Mouse (Mus musculus): Measurements from ENCODE around the gene Cacnb3.

Cacnb3 gene

GRCm38 (mm10) chr15:98609331-98610130 lies 21.1 kb upstream of the Cacnb3 start, which contains the start of gene Adcy6:
Gene Adcy6, minus strand, starts transcription at chr15:98610076.
- no peak for DNase-seq (ENCODE audit: low spot score in 2 of 2)

GRCm38 (mm10) chr15:98610131-98610633 lies 20.5 kb upstream of the Cacnb3 start:
- no peak for DNase-seq (ENCODE audit: low spot score in 2 of 2)

- DNase-seq (ENCODE audit: low spot score in 2 of 2): no peak
These were observed 18.4 kb upstream of the Cacnb3 start for GRCm38 (mm10) chr15:98612229-98612628.

GRCm38 (mm10) chr15:98614551-98614950 lies 16.1 kb upstream of the Cacnb3 start:
- DNase-seq (ENCODE audit: low spot score in 2 of 2): no peak

- DNase-seq (ENCODE audit: low spot score in 2 of 2): no peak
These were observed 15.7 kb upstream of the Cacnb3 start for GRCm38 (mm10) chr15:98614971-98615370.

- DNase-seq (ENCODE audit: low spot score in 2 of 2): no peak
These were observed 14.9 kb upstream of the Cacnb3 start for GRCm38 (mm10) chr15:98615751-98616150.

GRCm38 (mm10) chr15:98616362-98617175 lies 14.1 kb upstream of the Cacnb3 start:
- no peak for DNase-seq (ENCODE audit: low spot score in 2 of 2)

- DNase-seq (ENCODE audit: low spot score in 2 of 2): peak; percentile 48 to 57
These were observed 13.5 kb upstream of the Cacnb3 start for GRCm38 (mm10) chr15:98617176-98617537.

- no peak for DNase-seq (ENCODE audit: low spot score in 2 of 2)
These were observed 8.4 kb upstream of the Cacnb3 start for GRCm38 (mm10) chr15:98622199-98622598.

GRCm38 (mm10) chr15:98622721-98623120 lies 7.9 kb upstream of the Cacnb3 start:
- no peak for DNase-seq (ENCODE audit: low spot score in 2 of 2)

- DNase-seq (ENCODE audit: low spot score in 2 of 2): no peak
These were observed 7.2 kb upstream of the Cacnb3 start for GRCm38 (mm10) chr15:98623361-98623821.

GRCm38 (mm10) chr15:98626078-98626477 lies 4.6 kb upstream of the Cacnb3 start:
- DNase-seq (ENCODE audit: low spot score in 2 of 2): no peak

GRCm38 (mm10) chr15:98626487-98627212 lies 4.0 kb upstream of the Cacnb3 start:
- no peak for DNase-seq (ENCODE audit: low spot score in 2 of 2)

- DNase-seq (ENCODE audit: low spot score in 2 of 2): no peak
These were observed 1.9 kb upstream of the Cacnb3 start for GRCm38 (mm10) chr15:98628589-98629254.

GRCm38 (mm10) chr15:98629464-98629863 lies 1.2 kb upstream of the Cacnb3 start:
- no peak for DNase-seq (ENCODE audit: low spot score in 2 of 2)

- peak; percentile 36 to 65 for DNase-seq (ENCODE audit: low spot score in 2 of 2)
These were observed 853 bp downstream of the Cacnb3 start for GRCm38 (mm10) chr15:98631493-98631892.

GRCm38 (mm10) chr15:98632107-98632744 lies 1.6 kb downstream of the Cacnb3 start:
- no peak for DNase-seq (ENCODE audit: low spot score in 2 of 2)

GRCm38 (mm10) chr15:98632921-98633320 lies 2.3 kb downstream of the Cacnb3 start:
- DNase-seq (ENCODE audit: low spot score in 2 of 2): no peak

- DNase-seq (ENCODE audit: low spot score in 2 of 2): no peak
These were observed 3.3 kb downstream of the Cacnb3 start for GRCm38 (mm10) chr15:98633822-98634470.

- peak in 1 of 2 experiments; percentile 24 for DNase-seq (ENCODE audit: low spot score in 2 of 2)
These were observed 4.0 kb downstream of the Cacnb3 start for GRCm38 (mm10) chr15:98634541-98635081.

Measured in spleen, postnatal 14 days (tissue).